ENCODE assay signal across 8 mouse cellular contexts in the genomic region with DNA sequence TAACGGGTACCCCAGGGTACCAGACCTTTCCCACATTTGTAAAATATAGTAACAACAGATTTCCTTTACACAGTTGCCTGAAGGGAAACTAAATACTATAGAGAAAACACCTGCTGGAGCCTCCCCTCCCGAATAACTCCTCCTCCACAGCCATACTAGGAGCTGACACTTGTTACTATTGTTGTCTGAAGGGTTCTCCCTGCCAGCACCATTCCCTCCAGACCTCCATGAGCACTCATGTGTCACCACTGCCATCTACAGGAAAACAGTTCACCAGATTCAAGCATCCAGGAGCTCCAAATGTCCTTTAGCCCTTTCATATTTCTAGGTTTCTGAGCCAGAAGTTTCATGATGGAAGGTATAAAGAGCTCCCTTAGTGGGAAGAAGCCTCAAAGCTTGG. TPM values are rescaled to one million over a fixed set of nuclear protein-coding genes. Genes with fewer than 3 reads are reported as not detected.
DNase-seq lines count a peak whose midpoint lies in the region; ATAC-seq lines count a peak whose summit lies in the region.

No protein-coding gene starts in this region.

- ATAC-seq in heart, embryonic 11.5 days (replicated peaks; ENCODE audit: insufficient number of reproducible peaks, low FRiP score, low TSS enrichment) = no peak
- ATAC-seq in forebrain, embryonic 15.5 days (replicated peaks) = peak; percentile 52; the same call in 1 of the 2 replicates
- no peak for ATAC-seq in hindbrain, embryonic 11.5 days (ENCODE audit: low FRiP score)
- peak; percentile 62; the same call in 1 of the 2 replicates for ATAC-seq in midbrain, embryonic 11.5 days (ENCODE audit: low FRiP score)

- H3K36me3 ChIP-seq in heart, embryonic 11.5 days (ENCODE audit: control insufficient read depth, insufficient read depth, low read length) = no peaks in the 10 kb centered on the region
- H3K36me3 ChIP-seq in forebrain, embryonic 15.5 days = no peaks in the 10 kb centered on the region
- H3K36me3 ChIP-seq in hindbrain, embryonic 11.5 days (ENCODE audit: control insufficient read depth, insufficient read depth, low read length) = no peaks in the 10 kb centered on the region
- H3K36me3 ChIP-seq in midbrain, embryonic 11.5 days (ENCODE audit: control insufficient read depth, insufficient read depth, low read length) = no peaks in the 10 kb centered on the region

- no peak overlapping the region for H3K4me2 ChIP-seq in heart, embryonic 11.5 days
- H3K4me2 ChIP-seq in forebrain, embryonic 15.5 days (replicated peaks) = no peak overlapping the region
- no peak overlapping the region for H3K4me2 ChIP-seq in hindbrain, embryonic 11.5 days (replicated peaks; ENCODE audit: low read depth, low read length)
- no peak overlapping the region for H3K4me2 ChIP-seq in midbrain, embryonic 11.5 days

- H3K4me3 ChIP-seq in heart, embryonic 11.5 days (ENCODE audit: low read depth, low read length) = no peak overlapping the region
- no peak overlapping the region for H3K4me3 ChIP-seq in forebrain, embryonic 15.5 days
- H3K4me3 ChIP-seq in hindbrain, embryonic 11.5 days (ENCODE audit: low read depth, low read length) = no peak overlapping the region
- H3K4me3 ChIP-seq in midbrain, embryonic 11.5 days (ENCODE audit: low read depth, low read length) = no peak overlapping the region

- H3K27ac ChIP-seq in heart, embryonic 11.5 days (ENCODE audit: low read depth, low read length) = no peak overlapping the region
- H3K27ac ChIP-seq in forebrain, embryonic 15.5 days (replicated peaks) = peak overlapping the region; percentile 83
- H3K27ac ChIP-seq in hindbrain, embryonic 11.5 days (ENCODE audit: low read depth, low read length) = 0 out of 2 replicates have a peak overlapping the region, but pooled peaks have one; percentile 6
- no peak overlapping the region for H3K27ac ChIP-seq in midbrain, embryonic 11.5 days (ENCODE audit: low read depth, low read length)

- DNase-seq in heart, adult 11 months = peak; percentile 95
- peak; percentile 62 for DNase-seq in c-Kit-positive CD71-positive TER-119-negative erythroid progenitor cells, embryonic 14.5 days (ENCODE audit: low read depth)
- peak; percentile 66 for DNase-seq in hindbrain, embryonic 11.5 days (ENCODE audit: low spot score)
- peak; percentile 58 to 63 for DNase-seq in left cerebral cortex, adult 18-20 months (ENCODE audit: low spot score in 2 of 2)
- DNase-seq in midbrain, embryonic 11.5 days (ENCODE audit: low spot score, missing footprints) = peak; percentile 88
- DNase-seq in thymus, postnatal 4 days = peak; percentile 65

- 43% methylated on average over 2 of the region's 2 CpGs for WGBS in heart, embryonic 11.5 days (ENCODE audit: insufficient replicate concordance)
- 15% methylated on average over 2 of the region's 2 CpGs for WGBS in forebrain, embryonic 15.5 days
- WGBS in hindbrain, embryonic 11.5 days = 38% methylated on average over 2 of the region's 2 CpGs
- 43% methylated on average over 2 of the region's 2 CpGs for WGBS in midbrain, embryonic 11.5 days

- peaks cover 16% of the 10 kb centered on the region for H3K4me1 ChIP-seq in heart, embryonic 11.5 days (ENCODE audit: control insufficient read depth, insufficient read depth, low read length)
- peaks cover 60% of the 10 kb centered on the region for H3K4me1 ChIP-seq in forebrain, embryonic 15.5 days
- H3K4me1 ChIP-seq in hindbrain, embryonic 11.5 days (replicated peaks; ENCODE audit: control insufficient read depth, insufficient read depth, low read length) = peaks cover 10% of the 10 kb centered on the region
- H3K4me1 ChIP-seq in midbrain, embryonic 11.5 days (ENCODE audit: control insufficient read depth, insufficient read depth, low read length) = peaks cover 15% of the 10 kb centered on the region; the same call in 1 of the 2 replicates

- H3K27me3 ChIP-seq in heart, embryonic 11.5 days (ENCODE audit: control insufficient read depth, insufficient read depth, low read length) = no peaks in the 10 kb centered on the region
- no peaks in the 10 kb centered on the region for H3K27me3 ChIP-seq in forebrain, embryonic 15.5 days
- no peaks in the 10 kb centered on the region for H3K27me3 ChIP-seq in hindbrain, embryonic 11.5 days (ENCODE audit: control insufficient read depth, insufficient read depth, low read length)
- no peaks in the 10 kb centered on the region for H3K27me3 ChIP-seq in midbrain, embryonic 11.5 days (ENCODE audit: control insufficient read depth, insufficient read depth, low read length)

- H3K9me3 ChIP-seq in heart, embryonic 11.5 days (replicated peaks; ENCODE audit: control insufficient read depth, low read length) = no peaks in the 10 kb centered on the region
- no peaks in the 10 kb centered on the region for H3K9me3 ChIP-seq in forebrain, embryonic 15.5 days
- H3K9me3 ChIP-seq in hindbrain, embryonic 11.5 days (ENCODE audit: control insufficient read depth, low read length) = no peaks in the 10 kb centered on the region
- H3K9me3 ChIP-seq in midbrain, embryonic 11.5 days (ENCODE audit: control insufficient read depth, low read length) = no peaks in the 10 kb centered on the region

- H3K9ac ChIP-seq in heart, embryonic 11.5 days (ENCODE audit: low read depth, low read length) = no peak overlapping the region
- no peak overlapping the region for H3K9ac ChIP-seq in forebrain, embryonic 15.5 days (replicated peaks)
- H3K9ac ChIP-seq in hindbrain, embryonic 11.5 days (ENCODE audit: low read depth, low read length) = no peak overlapping the region
- H3K9ac ChIP-seq in midbrain, embryonic 11.5 days (ENCODE audit: low read length) = no peak overlapping the region

RNA-seq across cellular contexts. Expression of gene Tom1l2, which starts 60.0 kb away (rescaled TPM):
- 14.7 and 16.0 TPM in 2 replicates for polyA plus RNA-seq in heart, embryonic 11.5 days (2014; fragmentation: Nextera tagmentation; extraction: Ambion mirVana)
- polyA plus RNA-seq in forebrain, embryonic 15.5 days (2015; fragmentation: Nextera tagmentation; extraction: Ambion mirVana) = 47.9 and 48.7 TPM in 2 replicates
- 13.9 and 15.8 TPM in 2 replicates for polyA plus RNA-seq in hindbrain, embryonic 11.5 days (2014; fragmentation: Nextera tagmentation; extraction: Ambion mirVana)
- total RNA-seq in left cerebral cortex, adult 18-20 months (2021) = 100 to 1,000 TPM; 218 to 221 TPM
- polyA plus RNA-seq in midbrain, embryonic 11.5 days (2014; fragmentation: Nextera tagmentation; extraction: Ambion mirVana) = 12.1 and 12.8 TPM in 2 replicates

Comparison
In these comparisons a context has a peak if more than half of its experiments do, and no peak if none do; other contexts are left out.
1. ATAC-seq: peak in forebrain, embryonic 15.5 days (single experiment) and midbrain, embryonic 11.5 days (single experiment); none in heart, embryonic 11.5 days (single experiment) and hindbrain, embryonic 11.5 days (single experiment).
2. H3K27ac ChIP-seq: peak in forebrain, embryonic 15.5 days (single experiment) and hindbrain, embryonic 11.5 days (single experiment); none in heart, embryonic 11.5 days (single experiment) and midbrain, embryonic 11.5 days (single experiment).
3. Peak in every context shown above with its lines, with median percentiles within 50 percentile points of each other: DNase-seq.